Mouse (Mus musculus) stomach, postnatal 0 days (tissue): Measurements from ENCODE around the gene Ndufa9.

Experiments
- CTCF ChIP-seq: IDR thresholded peaks from 2 replicates; pipeline ENCODE4 v1.5.1; 2016; ENCODE audit warnings: antibody characterized with exemption, low read depth, mild to moderate bottlenecking, moderate library complexity
- EP300 ChIP-seq: optimal IDR thresholded peaks from 2 replicates; pipeline ENCODE3; 2016; ENCODE audit warnings: antibody characterized with exemption

GRCm38 (mm10) chr6:126806783-126807182, 42.2 kb downstream of the Ndufa9 start:
- TF ChIP-seq CTCF = peak; percentile 43
- no peak for TF ChIP-seq EP300
